Mouse (Mus musculus) spleen, adult 2 months (tissue): ENCODE measurements at regions not wholly inside any gene's neighbourhood (a gene's known extent, or its start where the extent isn't known, plus 50 kb on each side); places are given as distances from the start of the nearest gene placed in this dataset.

Experiments used
- CTCF ChIP-seq: fragments of 200-500 bp; IDR thresholded peaks from 2 replicates; pipeline ENCODE4 v1.5.1; 2011; ENCODE audit warnings: mild to moderate bottlenecking, inconsistent platforms; ENCODE audit not compliant: insufficient read depth, insufficient read length, insufficient replicate concordance; ENCODE audit errors: extremely low read depth
- POLR2A ChIP-seq: fragments of 200-500 bp; IDR thresholded peaks from 2 replicates; pipeline ENCODE4 v1.6.1; 2011; ENCODE audit warnings: low read depth, low read length, inconsistent platforms

DNA sequence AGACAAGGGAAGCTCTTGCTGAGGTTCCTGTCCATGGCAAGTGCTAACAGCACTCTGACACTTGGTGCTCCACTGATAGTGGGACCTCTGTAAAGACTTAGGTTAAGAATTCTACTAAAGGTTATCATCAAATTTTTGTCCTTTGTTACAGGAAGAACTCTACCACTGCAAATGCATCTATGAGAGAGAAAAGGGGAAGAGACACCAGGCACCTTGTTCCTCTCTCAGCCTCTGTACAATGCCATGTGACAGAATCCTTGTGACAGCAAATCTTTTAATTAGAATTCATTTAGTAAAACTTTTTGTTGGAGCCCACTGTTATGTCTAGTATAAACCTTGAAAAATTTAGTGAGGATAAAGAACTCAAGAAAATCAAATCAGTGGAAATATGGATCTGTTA, 247.5 kb upstream of the Marcks start:
- TF ChIP-seq CTCF = no peak
- TF ChIP-seq POLR2A = no peak
